Mouse (Mus musculus) cortical plate, adult 2 months (tissue): ENCODE results near the gene Hacl1. TPM values are rescaled to one million over a fixed set of nuclear protein-coding genes. Genes with fewer than 3 reads are reported as not detected.
A peak's percentile ranks its signal among the peaks of the same experiment; 100 is the strongest.

Experiments
- H3K27ac ChIP-seq: fragments of 200-500 bp; 2 replicates; pipeline ENCODE4 v1.5.1; 2012; ENCODE audit warnings: low read length, control low read depth, inconsistent platforms; ENCODE audit not compliant: insufficient read depth
- H3K4me1 ChIP-seq: fragments of 200-500 bp; 2 replicates; pipeline ENCODE4 v1.6.1; 2011; ENCODE audit warnings: low read length; ENCODE audit not compliant: control insufficient read depth, insufficient read depth
- H3K4me3 ChIP-seq: fragments of 200-500 bp; 2 replicates; pipeline ENCODE4 v1.5.1; 2011; ENCODE audit warnings: mild to moderate bottlenecking, low read length, control low read depth; ENCODE audit not compliant: insufficient read depth
- CTCF ChIP-seq: fragments of 200-500 bp; IDR thresholded peaks from 2 replicates; pipeline ENCODE4 v1.5.1; 2011; ENCODE audit warnings: mild to moderate bottlenecking, control low read depth, low read length; ENCODE audit not compliant: insufficient read depth; ENCODE audit errors: extremely low read depth
- POLR2A ChIP-seq: fragments of 200-500 bp; IDR thresholded peaks from 2 replicates; pipeline ENCODE4 v1.6.1; 2011; ENCODE audit warnings: mild to moderate bottlenecking, low read length, control low read depth; ENCODE audit not compliant: insufficient read depth; ENCODE audit errors: extremely low read depth
- polyA plus RNA-seq: library from polyadenylated mRNA; depleted of rRNA; stranded (reverse); fragments of >200 nt; gene quantifications from 2 replicates; pipeline ENCODE4 v1.2.3, GENCODE M21; 2012; rRNA removed

Gene Hacl1
- polyA plus RNA-seq: 11.2 and 11.3 TPM in 2 replicates

GRCm38 (mm10) chr14:31640890-31641505, at the start of gene Hacl1, which contains the start of gene Btd:
TSS of gene Hacl1 (minus strand) at chr14:31641286.
TSS of gene Btd (plus strand) at chr14:31641028.
- Histone ChIP-seq H3K27ac (peak within 1 kb of the TSS; percentile 32; the same call in 1 of the 2 replicates), H3K4me3 (peak within 1 kb of the TSS; percentile 73), H3K4me1 (0 out of 2 replicates have a peak, but pooled peaks cover 1% of the 10 kb centered on the region)
- TF ChIP-seq POLR2A (peak; percentile 79), CTCF (no peak)

DNA sequence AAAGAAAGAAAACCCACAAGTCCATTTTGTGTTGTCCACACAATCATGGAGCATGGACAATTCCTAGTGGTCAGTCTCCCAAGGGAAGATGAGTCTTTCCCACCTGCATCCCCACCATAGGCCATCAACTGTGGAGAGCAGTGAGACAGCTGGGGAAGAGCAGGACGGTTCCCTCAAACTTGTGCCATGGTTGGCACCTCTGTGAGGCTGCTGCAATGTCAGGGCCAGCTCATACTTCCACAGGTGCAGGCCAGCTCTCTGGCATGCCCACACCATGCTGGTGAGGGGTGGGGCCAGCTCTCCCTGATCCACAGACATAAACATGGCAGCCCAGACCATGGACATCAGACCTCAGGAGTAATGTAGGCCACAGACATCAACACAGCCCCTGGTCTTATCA, 45.1 kb upstream of the Hacl1 start:
- Histone ChIP-seq H3K27ac (no peak overlapping the region), H3K4me1 (no peaks in the 10 kb centered on the region), H3K4me3 (no peak overlapping the region)
- TF ChIP-seq POLR2A (no peak), CTCF (no peak)

- H3K4me3 ChIP-seq: no peak overlapping the region
- TF ChIP-seq CTCF: no peak
- no peak for TF ChIP-seq POLR2A
- H3K27ac ChIP-seq: no peak overlapping the region
- H3K4me1 ChIP-seq: no peaks in the 10 kb centered on the region
These were observed 44.6 kb upstream of the Hacl1 start for GRCm38 (mm10) chr14:31685680-31686079.

- no peak for TF ChIP-seq CTCF
- TF ChIP-seq POLR2A: no peak
- Histone ChIP-seq H3K4me3 (no peak overlapping the region), H3K4me1 (no peaks in the 10 kb centered on the region), H3K27ac (no peak overlapping the region)
These were observed 43.4 kb upstream of the Hacl1 start for GRCm38 (mm10) chr14:31684343-31685040.

DNA sequence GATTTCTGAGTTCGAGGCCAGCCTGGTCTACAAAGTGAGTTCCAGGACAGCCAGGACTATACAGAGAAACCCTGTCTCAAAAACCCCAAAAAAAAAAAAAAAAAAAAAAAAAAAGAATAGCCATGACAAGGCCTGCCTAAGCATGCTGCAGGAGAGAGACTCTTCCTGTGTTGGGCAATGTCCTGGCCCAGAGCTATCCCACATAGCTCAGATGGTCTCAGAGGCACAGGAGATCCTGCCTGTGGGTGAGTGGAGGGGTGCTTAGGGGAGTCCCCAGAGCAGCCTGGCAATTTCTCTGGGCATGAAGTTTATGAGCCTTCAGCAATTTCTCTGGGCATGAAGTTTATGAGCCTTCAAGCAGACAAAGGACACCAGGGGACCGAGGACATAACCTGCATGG, 42.5 kb upstream of the Hacl1 start:
- Histone ChIP-seq H3K4me1 (no peaks in the 10 kb centered on the region), H3K27ac (no peak overlapping the region), H3K4me3 (no peak overlapping the region)
- TF ChIP-seq CTCF (no peak), POLR2A (no peak)

- H3K27ac ChIP-seq: no peak overlapping the region
- H3K4me3 ChIP-seq: no peak overlapping the region
- H3K4me1 ChIP-seq: no peaks in the 10 kb centered on the region
- no peak for TF ChIP-seq CTCF
- TF ChIP-seq POLR2A: no peak
These were observed 41.0 kb upstream of the Hacl1 start for GRCm38 (mm10) chr14:31681931-31682555.

GRCm38 (mm10) chr14:31681291-31681690, 40.2 kb upstream of the Hacl1 start:
- Histone ChIP-seq H3K27ac (no peak overlapping the region), H3K4me1 (no peaks in the 10 kb centered on the region), H3K4me3 (no peak overlapping the region)
- no peak for TF ChIP-seq POLR2A
- TF ChIP-seq CTCF: no peak

DNA sequence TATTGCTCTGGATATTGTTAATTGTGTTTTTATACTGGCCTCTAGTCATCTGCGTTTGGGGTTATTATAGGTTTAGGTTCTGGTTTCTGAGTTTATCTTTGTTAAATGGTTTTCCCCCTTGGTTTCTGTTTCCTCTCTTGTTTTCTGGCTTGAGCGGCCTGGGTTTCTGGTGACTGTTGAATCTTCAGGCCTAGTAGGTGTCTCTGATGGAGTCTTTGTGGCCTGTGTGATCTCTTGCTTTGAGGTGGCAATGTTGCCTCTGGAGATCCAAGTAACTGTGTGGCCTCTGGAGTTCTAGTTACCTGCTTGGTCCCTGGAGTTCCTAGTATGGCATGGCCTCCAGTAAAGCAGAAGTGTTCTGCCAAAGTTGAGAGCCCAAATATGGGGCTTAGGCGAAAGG, 39.6 kb upstream of the Hacl1 start:
- Histone ChIP-seq H3K27ac (peak overlapping the region; percentile 19; the same call in 1 of the 2 replicates), H3K4me1 (no peaks in the 10 kb centered on the region), H3K4me3 (no peak overlapping the region)
- TF ChIP-seq CTCF: no peak
- no peak for TF ChIP-seq POLR2A

DNA sequence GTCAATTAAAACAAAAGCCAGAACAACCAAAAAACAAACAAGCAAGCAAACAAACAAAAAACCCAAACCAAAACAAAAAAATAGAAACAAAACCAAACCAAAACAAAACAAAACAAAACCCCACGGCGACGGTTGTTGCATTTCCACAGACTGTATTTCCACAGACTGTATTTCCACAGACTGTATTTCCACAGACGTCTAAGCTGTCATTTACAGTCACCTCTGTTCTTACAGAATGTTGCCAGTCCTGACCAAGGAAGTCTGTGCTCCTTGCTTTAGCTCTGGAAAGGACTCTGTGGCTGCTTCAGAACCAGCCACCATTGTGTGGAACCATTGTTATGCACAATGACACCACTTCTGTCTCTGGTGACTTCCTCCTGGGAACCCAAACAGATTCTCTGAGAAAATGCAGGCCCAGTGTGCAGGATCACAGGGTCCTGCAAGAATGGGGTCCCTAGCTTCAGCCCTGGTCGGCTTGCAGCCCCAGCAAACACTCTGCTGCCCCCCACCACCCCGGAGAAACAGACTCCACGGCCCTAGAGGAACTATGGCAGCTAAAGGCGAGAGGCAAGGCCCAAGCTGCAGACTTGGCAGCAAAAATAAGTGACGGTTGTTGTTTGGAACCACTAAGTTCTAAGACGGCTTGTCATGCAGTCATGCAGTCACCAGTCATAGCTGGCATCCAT, 30.7 kb upstream of the Hacl1 start:
- peaks cover 11% of the 10 kb centered on the region for H3K4me1 ChIP-seq
- TF ChIP-seq POLR2A: no peak
- no peak for TF ChIP-seq CTCF
- H3K4me3 ChIP-seq: no peak overlapping the region
- no peak overlapping the region for H3K27ac ChIP-seq
